Mouse (Mus musculus) ES-Bruce4 (cell line): ENCODE results near the gene Abcc8. TPM values are rescaled to one million over a fixed set of nuclear protein-coding genes. Genes with fewer than 3 reads are reported as not detected.

ENCODE experiments used
- H3K27ac ChIP-seq: 2 replicates; pipeline ENCODE4 v1.5.1; 2012; ENCODE audit warnings: low read length, inconsistent platforms; ENCODE audit not compliant: insufficient read depth
- H3K27me3 ChIP-seq: 2 replicates; pipeline ENCODE4 v1.6.1; 2012; ENCODE audit warnings: mild to moderate bottlenecking, low read length, inconsistent platforms; ENCODE audit not compliant: control insufficient read depth, poor library complexity, insufficient read depth, severe bottlenecking
- H3K36me3 ChIP-seq: 2 replicates; pipeline ENCODE4 v1.6.1; 2012; ENCODE audit warnings: inconsistent platforms, mild to moderate bottlenecking, low read length, moderate library complexity; ENCODE audit not compliant: control insufficient read depth, poor library complexity, insufficient read depth, severe bottlenecking
- H3K4me1 ChIP-seq: one replicate; pipeline ENCODE4 v1.8.1; 2011; ENCODE audit warnings: low read length; ENCODE audit not compliant: control insufficient read depth, insufficient read depth
- H3K4me3 ChIP-seq: 2 replicates; pipeline ENCODE4 v1.5.1; 2011; ENCODE audit warnings: low read depth, mild to moderate bottlenecking, low read length
- H3K9ac ChIP-seq: 2 replicates; pipeline ENCODE4 v1.6.1; 2012; ENCODE audit warnings: low read depth, mild to moderate bottlenecking, inconsistent platforms; ENCODE audit not compliant: poor library complexity, severe bottlenecking
- H3K9me3 ChIP-seq: replicated peaks from 2 replicates; pipeline ENCODE4 v1.6.1; 2012; ENCODE audit warnings: mild to moderate bottlenecking, low read length, inconsistent platforms; ENCODE audit not compliant: control insufficient read depth, poor library complexity, insufficient read depth, severe bottlenecking
- CTCF ChIP-seq: IDR thresholded peaks from one replicate; pipeline ENCODE4 v1.8.1; 2011; ENCODE audit warnings: low read depth, low read length
- EP300 ChIP-seq: IDR thresholded peaks from 2 replicates; pipeline ENCODE4 v1.6.1; 2011; ENCODE audit warnings: low read depth, low read length; ENCODE audit not compliant: insufficient read depth
- POLR2A ChIP-seq: IDR thresholded peaks from one replicate; pipeline ENCODE4 v1.8.1; 2011; ENCODE audit warnings: low read length; ENCODE audit not compliant: insufficient read depth
- polyA plus RNA-seq: library from polyadenylated mRNA; stranded (reverse); fragments of >200 nt; gene quantifications from 2 replicates; pipeline ENCODE4 v1.2.4, GENCODE M21; 2011; ENCODE audit warnings: low read depth; ENCODE audit not compliant: missing spikeins, insufficient read depth, insufficient read length

Abcc8 gene
- polyA plus RNA-seq, 1 experiment: 4.2 TPM

- Histone ChIP-seq H3K9ac (no peak overlapping the region), H3K27me3 (no peaks in the 10 kb centered on the region), H3K4me3 (no peak overlapping the region), H3K27ac (no peak overlapping the region), H3K4me1 (no peaks in the 10 kb centered on the region), H3K9me3 (no peaks in the 10 kb centered on the region), H3K36me3 (no peaks in the 10 kb centered on the region)
- TF ChIP-seq CTCF: no peak
- TF ChIP-seq EP300: no peak
- TF ChIP-seq POLR2A: no peak
These were observed 30.4 kb upstream of the Abcc8 start for GRCm38 (mm10) chr7:46210276-46210675.

DNA sequence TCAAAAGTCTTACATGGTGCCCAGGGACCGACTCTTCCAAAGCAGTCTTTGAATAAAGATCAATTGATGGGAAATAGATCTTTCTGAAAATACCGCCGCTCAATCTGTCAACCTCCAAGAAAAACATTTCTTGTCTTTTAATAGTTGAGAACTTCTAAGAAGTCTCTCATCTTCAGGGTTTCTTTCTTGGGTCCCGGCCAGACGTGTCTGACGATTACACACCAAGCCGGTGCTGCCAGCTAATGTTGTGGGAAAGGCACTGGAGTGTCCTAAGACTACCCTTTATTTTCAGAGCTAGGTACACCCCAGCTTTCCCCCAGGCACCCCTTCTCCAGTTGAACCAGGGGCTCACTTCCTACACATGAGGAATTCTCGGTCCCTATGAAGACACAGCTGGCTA is 28.3 kb upstream of the Abcc8 start:
- Histone ChIP-seq H3K27me3 (no peaks in the 10 kb centered on the region), H3K4me3 (no peak overlapping the region), H3K9ac (no peak overlapping the region), H3K4me1 (peaks cover under 1% of the 10 kb centered on the region), H3K36me3 (no peaks in the 10 kb centered on the region), H3K9me3 (no peaks in the 10 kb centered on the region), H3K27ac (no peak overlapping the region)
- TF ChIP-seq EP300 (no peak), CTCF (no peak), POLR2A (no peak)

DNA sequence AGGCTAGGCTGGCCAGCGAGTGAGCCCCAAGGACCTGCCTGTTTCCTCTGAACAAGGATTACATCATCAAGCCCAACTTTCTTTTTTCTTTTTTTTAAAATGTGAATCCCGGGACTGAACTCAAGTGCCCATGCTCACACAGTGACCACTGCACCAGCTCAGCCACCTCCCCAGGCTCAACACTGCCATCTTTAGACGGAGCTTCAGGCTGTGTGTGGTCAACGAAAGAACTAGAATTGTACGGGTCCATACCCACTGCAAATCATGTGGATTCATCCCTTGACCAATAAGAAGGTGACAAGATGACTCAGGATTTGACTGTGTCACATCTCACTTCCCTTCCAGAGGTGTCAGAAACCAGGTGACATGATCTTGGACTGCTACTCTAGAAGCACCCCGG is 24.9 kb upstream of the Abcc8 start:
- Histone ChIP-seq H3K9ac (no peak overlapping the region), H3K27ac (no peak overlapping the region), H3K27me3 (no peaks in the 10 kb centered on the region), H3K4me3 (no peak overlapping the region), H3K4me1 (peaks cover 3% of the 10 kb centered on the region), H3K9me3 (no peaks in the 10 kb centered on the region), H3K36me3 (no peaks in the 10 kb centered on the region)
- no peak for TF ChIP-seq POLR2A
- TF ChIP-seq CTCF: no peak
- no peak for TF ChIP-seq EP300

DNA sequence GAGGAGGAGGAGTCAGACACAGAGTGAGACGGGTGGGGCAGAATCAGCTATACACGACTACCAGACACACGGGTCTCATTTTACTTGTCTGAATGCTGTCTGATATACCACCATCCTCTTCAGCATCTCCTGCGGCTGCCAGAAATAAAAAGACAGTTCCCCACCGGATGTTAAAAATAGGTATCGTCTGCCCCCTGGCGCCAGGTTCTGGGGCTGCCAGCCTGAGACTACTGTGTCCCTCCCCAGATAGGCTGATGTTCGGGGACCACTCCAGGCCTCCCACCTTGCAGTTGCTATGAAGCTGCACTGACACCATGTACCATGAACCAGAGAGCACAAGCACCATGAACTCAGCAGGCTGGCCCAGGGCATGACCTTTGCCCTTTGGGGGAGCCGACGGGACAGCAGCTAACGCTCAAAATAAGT is 24.2 kb upstream of the Abcc8 start:
- H3K9ac ChIP-seq: no peak overlapping the region
- TF ChIP-seq EP300 (no peak), CTCF (peak; percentile 3)
- H3K36me3 ChIP-seq: no peaks in the 10 kb centered on the region
- H3K4me1 ChIP-seq: peaks cover 3% of the 10 kb centered on the region
- no peak overlapping the region for H3K27ac ChIP-seq
- H3K4me3 ChIP-seq: no peak overlapping the region
- H3K27me3 ChIP-seq: no peaks in the 10 kb centered on the region
- H3K9me3 ChIP-seq: no peaks in the 10 kb centered on the region

DNA sequence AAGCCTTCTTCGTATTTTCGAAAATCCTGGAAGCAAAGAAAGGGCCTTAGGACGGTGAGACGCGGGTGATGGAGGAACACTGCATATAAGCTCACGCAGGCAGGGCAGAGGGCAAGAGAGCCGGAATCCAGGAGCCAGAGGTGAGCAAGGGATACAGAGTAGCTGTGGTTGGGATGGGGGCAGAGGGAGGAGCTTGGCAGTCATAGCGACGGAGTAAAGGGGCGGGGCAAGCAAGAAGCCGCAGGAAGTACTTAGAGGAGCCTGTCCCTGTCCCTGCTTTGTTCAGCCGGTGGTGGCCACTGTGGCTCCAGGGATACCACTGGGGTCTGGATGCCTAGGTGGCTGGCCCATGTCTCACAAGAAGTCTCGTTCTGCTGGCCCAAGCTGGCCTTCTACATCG is 21.8 kb upstream of the Abcc8 start:
- peak overlapping the region; percentile 16; the same call in 1 of the 2 replicates for H3K4me3 ChIP-seq
- H3K4me1 ChIP-seq: peaks cover 3% of the 10 kb centered on the region
- no peak overlapping the region for H3K27ac ChIP-seq
- H3K9me3 ChIP-seq: no peaks in the 10 kb centered on the region
- no peaks in the 10 kb centered on the region for H3K36me3 ChIP-seq
- no peak overlapping the region for H3K9ac ChIP-seq
- H3K27me3 ChIP-seq: no peaks in the 10 kb centered on the region
- TF ChIP-seq EP300: no peak
- TF ChIP-seq POLR2A: no peak
- TF ChIP-seq CTCF: no peak

GRCm38 (mm10) chr7:46200021-46200420 is 20.2 kb upstream of the Abcc8 start:
- H3K4me1 ChIP-seq: peaks cover 3% of the 10 kb centered on the region
- H3K4me3 ChIP-seq: no peak overlapping the region
- no peaks in the 10 kb centered on the region for H3K36me3 ChIP-seq
- no peaks in the 10 kb centered on the region for H3K27me3 ChIP-seq
- TF ChIP-seq POLR2A (no peak), CTCF (no peak), EP300 (no peak)
- H3K27ac ChIP-seq: no peak overlapping the region
- H3K9me3 ChIP-seq: no peaks in the 10 kb centered on the region
- no peak overlapping the region for H3K9ac ChIP-seq

- H3K9ac ChIP-seq: no peak overlapping the region
- H3K9me3 ChIP-seq: no peaks in the 10 kb centered on the region
- no peaks in the 10 kb centered on the region for H3K4me1 ChIP-seq
- no peaks in the 10 kb centered on the region for H3K27me3 ChIP-seq
- TF ChIP-seq POLR2A (no peak), CTCF (no peak), EP300 (no peak)
- no peak overlapping the region for H3K27ac ChIP-seq
- no peaks in the 10 kb centered on the region for H3K36me3 ChIP-seq
- H3K4me3 ChIP-seq: no peak overlapping the region
These were observed 15.5 kb upstream of the Abcc8 start for GRCm38 (mm10) chr7:46195356-46195755.
